Mouse (Mus musculus) kidney, postnatal 0 days (tissue): ENCODE measurements at regions not wholly inside any gene's neighbourhood (a gene's known extent, or its start where the extent isn't known, plus 50 kb on each side); places are given as distances from the start of the nearest gene placed in this dataset.
"Not testable (repeated sequence)": the region's sequence is repeated elsewhere in the genome, so short reads cannot be mapped to it uniquely, and the experiment has no call there.

Experiments used
- ATAC-seq: fragments of 200-750 bp; cut with Nextera tagmentation; replicated peaks from 2 replicates; pipeline ENCODE4 v1.8.0; 2017; ENCODE audit warnings: low read depth, moderate number of reproducible peaks, moderate TSS enrichment, moderate library complexity; ENCODE audit not compliant: low FRiP score
- DNase-seq: peaks from one replicate; pipeline ENCODE4 v3.0.0-alpha.2; 2016; ENCODE audit warnings: low spot score
- H3K27ac ChIP-seq: fragments of 300-500 bp; sonication (generic); 2 replicates; pipeline ENCODE4 v1.5.1; 2014; ENCODE audit warnings: mild to moderate bottlenecking
- H3K27me3 ChIP-seq: fragments of 300-500 bp; sonication (generic); 2 replicates; pipeline ENCODE4 v1.6.1; 2014; ENCODE audit warnings: low read length, mixed read lengths; ENCODE audit not compliant: insufficient read depth
- H3K36me3 ChIP-seq: fragments of 300-500 bp; sonication (generic); 2 replicates; pipeline ENCODE4 v1.6.1; 2014; ENCODE audit warnings: low read length, mixed read lengths; ENCODE audit not compliant: insufficient read depth
- H3K4me1 ChIP-seq: fragments of 300-500 bp; sonication (generic); replicated peaks from 2 replicates; pipeline ENCODE4 v1.6.1; 2014; ENCODE audit warnings: antibody characterized with exemption, low read length, mixed read lengths; ENCODE audit not compliant: insufficient read depth
- H3K4me2 ChIP-seq: fragments of 300-500 bp; sonication (generic); 2 replicates; pipeline ENCODE4 v1.6.1; 2014; ENCODE audit warnings: mild to moderate bottlenecking, low read length, moderate library complexity, mixed read lengths
- H3K4me3 ChIP-seq: fragments of 300-500 bp; sonication (generic); replicated peaks from 2 replicates; pipeline ENCODE4 v1.5.1; 2014; ENCODE audit warnings: low read depth, low read length
- H3K9ac ChIP-seq: fragments of 300-500 bp; sonication (generic); 2 replicates; pipeline ENCODE4 v1.6.1; 2014; ENCODE audit warnings: low read depth, low read length
- H3K9me3 ChIP-seq: fragments of 300-500 bp; sonication (generic); replicated peaks from 2 replicates; pipeline ENCODE4 v1.6.1; 2016; ENCODE audit warnings: low read length, inconsistent platforms, mixed read lengths
- CTCF ChIP-seq: IDR thresholded peaks from 2 replicates; pipeline ENCODE4 v1.5.1; 2016; ENCODE audit warnings: antibody characterized with exemption, low read depth, mild to moderate bottlenecking, moderate library complexity
- WGBS: fragments of 180-500 bp; shearing (Covaris S2); extraction: QIAGEN DNeasy Blood & Tissue Kit; methylation state at CpG from one replicate; pipeline ENCODE4 v1.1.7; 2014; 5-methylcytosine and 5-hydroxymethylcytosine counted together

DNA sequence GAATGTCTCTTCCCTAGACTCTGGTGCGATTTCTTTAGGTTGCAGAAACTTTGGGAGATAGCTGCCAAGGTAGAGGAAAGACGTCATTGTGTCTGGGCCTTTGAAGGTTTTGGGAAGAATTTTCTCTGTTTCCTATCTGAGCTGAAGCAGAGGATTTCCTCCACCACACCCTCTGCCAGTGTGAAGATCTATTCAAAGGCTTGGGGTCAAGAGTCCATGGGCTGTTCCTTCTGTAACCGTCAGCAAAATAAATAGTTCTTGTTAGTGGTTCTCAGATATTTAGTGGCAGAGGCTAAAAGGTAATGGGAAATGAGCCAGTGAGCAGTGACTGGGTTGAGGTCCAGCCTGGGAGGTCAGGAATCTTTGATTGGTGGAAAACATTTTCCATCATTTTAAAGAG is 313.0 kb downstream of the Ets1 start:
- no peaks in the 10 kb centered on the region for H3K4me1 ChIP-seq
- H3K9ac ChIP-seq = no peak overlapping the region
- DNase-seq (peak; percentile 71), ATAC-seq (0 out of 2 replicates have a peak, but pooled peaks have one; percentile 43)
- WGBS = 48% methylated on average over 3 of the region's 3 CpGs
- TF ChIP-seq CTCF = no peak
- H3K4me2 ChIP-seq = no peak overlapping the region
- no peak overlapping the region for H3K27ac ChIP-seq
- no peaks in the 10 kb centered on the region for H3K36me3 ChIP-seq
- H3K27me3 ChIP-seq = no peaks in the 10 kb centered on the region
- no peak overlapping the region for H3K4me3 ChIP-seq
- no peaks in the 10 kb centered on the region for H3K9me3 ChIP-seq

DNA sequence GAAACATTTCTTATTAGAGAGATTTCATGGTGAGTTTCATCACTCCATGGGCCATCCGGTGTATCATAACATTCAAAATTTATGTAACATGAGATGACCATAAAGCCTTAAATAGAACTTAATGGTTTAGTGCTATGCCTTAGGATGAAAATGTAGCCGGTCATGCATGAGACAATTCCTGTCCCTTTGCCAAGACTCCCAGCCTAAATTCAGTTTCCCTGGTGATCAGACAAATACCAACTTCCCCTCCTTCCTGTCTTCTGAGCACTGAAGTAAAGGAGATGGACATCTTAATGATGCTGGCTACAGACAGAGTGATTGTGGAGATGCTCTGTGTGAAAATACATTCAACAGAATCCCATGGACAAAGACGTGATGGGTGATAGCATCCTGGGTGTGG is 322.7 kb downstream of the Ets1 start:
- Histone ChIP-seq H3K36me3 (no peaks in the 10 kb centered on the region), H3K4me1 (no peaks in the 10 kb centered on the region), H3K9ac (no peak overlapping the region), H3K27me3 (no peaks in the 10 kb centered on the region), H3K27ac (no peak overlapping the region), H3K4me2 (no peak overlapping the region), H3K9me3 (no peaks in the 10 kb centered on the region), H3K4me3 (no peak overlapping the region)
- WGBS = 63% methylated on average over 3 of the region's 3 CpGs
- TF ChIP-seq CTCF = no peak
- DNase-seq = peak; percentile 50
- ATAC-seq = no peak

DNA sequence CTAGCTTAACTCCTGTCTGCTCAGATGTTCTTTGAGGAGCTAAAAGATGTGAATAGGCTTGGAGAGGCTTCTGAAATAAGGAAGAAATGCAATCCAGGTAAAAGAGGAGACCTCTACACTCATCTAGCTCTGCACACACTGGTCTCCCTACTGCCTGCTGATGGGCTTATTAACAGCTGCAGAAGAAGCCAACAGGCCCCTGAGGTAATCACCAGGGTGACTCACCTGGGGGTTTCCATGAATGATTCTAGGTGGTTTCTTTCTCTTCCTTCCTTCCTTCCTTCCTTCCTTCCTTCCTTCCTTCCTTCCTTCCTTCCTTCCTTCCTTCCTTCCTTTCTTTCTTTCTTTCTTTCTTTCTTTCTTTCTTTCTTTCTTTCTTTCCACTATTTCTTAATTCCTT is 323.4 kb downstream of the Ets1 start:
- H3K4me2 ChIP-seq, H3K9me3 ChIP-seq, H3K36me3 ChIP-seq, H3K4me3 ChIP-seq, DNase-seq, H3K4me1 ChIP-seq, H3K27ac ChIP-seq, H3K9ac ChIP-seq, H3K27me3 ChIP-seq, ATAC-seq: not testable (repeated sequence)

DNA sequence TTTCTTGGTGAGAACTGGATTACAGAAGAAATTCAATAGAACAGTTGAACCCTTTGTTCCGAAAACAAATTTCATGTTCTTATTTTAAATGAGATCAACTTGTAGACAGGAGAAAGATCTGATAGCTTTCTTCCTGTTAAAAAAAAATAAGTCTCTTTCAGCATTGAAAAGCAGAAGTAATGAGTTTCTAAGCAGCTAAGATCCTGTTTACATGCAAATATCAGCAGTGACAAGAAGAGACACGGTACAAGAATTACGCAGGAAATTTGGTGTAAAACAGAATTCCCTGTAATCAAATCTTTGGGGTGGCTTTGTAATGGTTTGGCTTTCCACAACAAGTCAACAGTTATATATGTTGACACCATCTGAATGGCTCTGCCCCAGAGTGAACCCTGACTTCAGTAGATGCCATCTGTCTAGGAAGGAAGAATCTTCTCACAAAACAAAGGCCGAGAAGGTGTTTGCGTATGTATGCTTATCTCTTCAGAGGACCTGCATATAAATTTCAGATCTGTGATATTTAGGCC is 326.7 kb downstream of the Ets1 start:
- Histone ChIP-seq H3K4me1 (no peaks in the 10 kb centered on the region), H3K27ac (no peak overlapping the region), H3K4me2 (no peak overlapping the region), H3K9me3 (no peaks in the 10 kb centered on the region), H3K9ac (no peak overlapping the region), H3K4me3 (no peak overlapping the region), H3K27me3 (no peaks in the 10 kb centered on the region), H3K36me3 (no peaks in the 10 kb centered on the region)
- no peak for ATAC-seq
- no peak for TF ChIP-seq CTCF
- DNase-seq = no peak
- 92% methylated on average over 5 of the region's 5 CpGs for WGBS

DNA sequence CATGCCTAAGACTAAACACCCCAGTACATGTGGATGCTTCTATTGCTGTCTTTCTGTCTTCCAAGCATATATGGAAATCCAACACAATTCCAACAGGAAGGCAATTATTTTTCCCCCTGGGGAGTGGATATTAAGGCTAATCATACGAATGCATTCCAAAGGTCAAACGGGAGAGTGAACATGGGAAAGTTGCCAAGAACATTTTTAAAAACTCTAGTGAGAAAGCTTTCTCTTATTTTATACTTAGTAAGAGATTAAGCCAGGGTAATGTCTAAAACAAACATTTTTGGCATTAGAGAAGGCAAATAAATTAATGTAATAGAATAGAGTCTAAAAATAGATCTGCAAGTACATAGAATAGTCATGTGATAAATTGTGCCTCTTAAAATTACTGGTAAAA is 332.4 kb downstream of the Ets1 start:
- WGBS = 45% methylated on average over 2 of the region's 2 CpGs
- ATAC-seq = no peak
- DNase-seq = peak; percentile 78

DNA sequence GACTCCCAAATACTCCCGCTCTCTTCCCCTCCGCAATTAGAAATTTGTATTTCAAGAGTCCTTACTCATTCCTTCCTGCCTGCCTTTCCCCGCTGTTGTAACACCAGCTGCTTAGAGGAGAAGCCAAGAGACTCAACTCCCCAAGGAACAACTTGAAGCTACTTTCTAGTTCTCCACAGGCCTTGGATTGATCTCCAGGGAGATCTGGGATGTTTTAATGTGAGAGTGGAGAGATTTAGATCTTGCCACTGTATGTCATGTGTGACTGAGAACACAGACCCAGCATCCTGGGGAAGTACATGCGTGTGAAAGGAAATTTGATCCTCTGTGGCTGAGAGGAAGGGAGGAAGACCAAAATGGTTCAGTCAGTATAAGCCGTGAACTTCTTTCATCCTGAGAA is 335.4 kb downstream of the Ets1 start:
- DNase-seq (no peak), ATAC-seq (no peak)
- H3K27ac ChIP-seq = no peak overlapping the region
- WGBS = 61% methylated on average over 5 of the region's 5 CpGs
- TF ChIP-seq CTCF = no peak
- H3K4me3 ChIP-seq = no peak overlapping the region
- H3K4me2 ChIP-seq = no peak overlapping the region
- H3K27me3 ChIP-seq = no peaks in the 10 kb centered on the region
- no peaks in the 10 kb centered on the region for H3K4me1 ChIP-seq
- H3K9me3 ChIP-seq = no peaks in the 10 kb centered on the region
- no peak overlapping the region for H3K9ac ChIP-seq
- no peaks in the 10 kb centered on the region for H3K36me3 ChIP-seq

More for the DNA sequence above, 332.4 kb downstream of the Ets1 start:
- Histone ChIP-seq H3K36me3 (no peaks in the 10 kb centered on the region), H3K9ac (no peak overlapping the region), H3K9me3 (no peaks in the 10 kb centered on the region), H3K4me1 (no peaks in the 10 kb centered on the region), H3K4me2 (no peak overlapping the region), H3K27ac (no peak overlapping the region), H3K4me3 (no peak overlapping the region), H3K27me3 (no peaks in the 10 kb centered on the region)
- TF ChIP-seq CTCF = no peak

DNA sequence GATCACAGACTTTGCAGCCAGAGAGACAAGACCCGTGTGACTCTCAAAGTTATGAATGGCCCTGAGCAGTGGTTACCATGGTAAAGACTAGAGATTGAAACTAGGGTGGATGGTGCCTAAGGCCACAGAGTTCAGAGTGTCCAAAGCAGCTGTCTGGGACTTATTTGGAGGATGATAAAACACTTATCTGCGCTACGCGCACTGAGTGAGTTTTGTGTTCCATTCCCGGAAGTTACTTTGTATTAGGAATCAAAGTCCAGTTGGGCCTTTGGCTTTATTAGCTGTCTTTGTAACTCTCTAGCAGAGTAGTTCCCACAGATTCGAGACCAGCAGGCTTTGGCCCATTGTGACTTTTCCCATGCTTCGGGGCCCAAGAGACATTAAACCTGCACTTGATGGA is 335.9 kb downstream of the Ets1 start:
- H3K4me3 ChIP-seq = no peak overlapping the region
- DNase-seq (no peak), ATAC-seq (no peak)
- no peaks in the 10 kb centered on the region for H3K9me3 ChIP-seq
- TF ChIP-seq CTCF = no peak
- H3K4me1 ChIP-seq = no peaks in the 10 kb centered on the region
- no peak overlapping the region for H3K9ac ChIP-seq
- no peaks in the 10 kb centered on the region for H3K27me3 ChIP-seq
- no peak overlapping the region for H3K4me2 ChIP-seq
- no peaks in the 10 kb centered on the region for H3K36me3 ChIP-seq
- 81% methylated on average over 7 of the region's 7 CpGs for WGBS
- H3K27ac ChIP-seq = 0 out of 2 replicates have a peak overlapping the region, but pooled peaks have one; percentile 13
